Mouse (Mus musculus): ENCODE results near the gene Ramp2. TPM values are rescaled to one million over a fixed set of nuclear protein-coding genes. Genes with fewer than 3 reads are reported as not detected.

Ramp2 gene
- 710 and 828 TPM in 2 replicates for polyA plus RNA-seq (2012; rRNA removed)

GRCm38 (mm10) chr11:101245855-101246701, at the start of gene Ramp2:
Ramp2 (plus strand) TSS chr11:101246028.
- 3% methylated on average over 62 of the region's 63 CpGs for WGBS
- peak; percentile 85 for TF ChIP-seq POLR2A (IDR thresholded peaks at IDR 0.05; ENCODE audit: borderline replicate concordance, extremely low read depth, low read depth, low read length)
- TF ChIP-seq CTCF (IDR thresholded peaks at IDR 0.05; ENCODE audit: insufficient read depth, low read length), result no peak
- peak; percentile 66 for DNase-seq
- Histone ChIP-seq H3K4me1 (ENCODE audit: control insufficient read depth, insufficient read depth, low read length) (no peaks in the 10 kb centered on the region; the same call in 1 of the 2 replicates), H3K4me3 (replicated peaks; ENCODE audit: extremely low read depth, low read depth, low read length) (peak within 1 kb of the TSS; percentile 66)

GRCm38 (mm10) chr11:101196175-101196574, 49.7 kb upstream of the Ramp2 start:
- no peak for TF ChIP-seq POLR2A (IDR thresholded peaks at IDR 0.05; ENCODE audit: borderline replicate concordance, extremely low read depth, low read depth, low read length)
- no peak for TF ChIP-seq CTCF (IDR thresholded peaks at IDR 0.05; ENCODE audit: insufficient read depth, low read length)

GRCm38 (mm10) chr11:101199555-101199954, 46.3 kb upstream of the Ramp2 start:
- no peak for TF ChIP-seq CTCF (IDR thresholded peaks at IDR 0.05; ENCODE audit: insufficient read depth, low read length)
- Histone ChIP-seq H3K4me3 (replicated peaks; ENCODE audit: extremely low read depth, low read depth, low read length) (no peak overlapping the region), H3K4me1 (ENCODE audit: control insufficient read depth, insufficient read depth, low read length) (no peaks in the 10 kb centered on the region; the same call in 1 of the 2 replicates)
- WGBS, result 88% methylated on average over 3 of the region's 3 CpGs
- DNase-seq, result no peak

More at GRCm38 (mm10) chr11:101196175-101196574, 49.7 kb upstream of the Ramp2 start:
- H3K4me3 ChIP-seq (replicated peaks; ENCODE audit: extremely low read depth, low read depth, low read length), result no peak overlapping the region
- WGBS, result 69% methylated on average over 8 of the region's 8 CpGs
- no peak for DNase-seq
- H3K4me1 ChIP-seq (ENCODE audit: control insufficient read depth, insufficient read depth, low read length), result no peaks in the 10 kb centered on the region; the same call in 1 of the 2 replicates

GRCm38 (mm10) chr11:101200986-101201385, 44.8 kb upstream of the Ramp2 start:
- TF ChIP-seq CTCF (IDR thresholded peaks at IDR 0.05; ENCODE audit: insufficient read depth, low read length) (peak; percentile 84), POLR2A (IDR thresholded peaks at IDR 0.05; ENCODE audit: borderline replicate concordance, extremely low read depth, low read depth, low read length) (no peak)
- DNase-seq, result no peak
- H3K4me1 ChIP-seq (ENCODE audit: control insufficient read depth, insufficient read depth, low read length), result no peaks in the 10 kb centered on the region

GRCm38 (mm10) chr11:101211970-101212369, 33.9 kb upstream of the Ramp2 start:
- H3K4me3 ChIP-seq (replicated peaks; ENCODE audit: extremely low read depth, low read depth, low read length), result no peak overlapping the region
- no peaks in the 10 kb centered on the region for H3K4me1 ChIP-seq (ENCODE audit: control insufficient read depth, insufficient read depth, low read length)
- TF ChIP-seq CTCF (IDR thresholded peaks at IDR 0.05; ENCODE audit: insufficient read depth, low read length), result peak; percentile 47; the same call in 1 of the 2 replicates
- no peak for TF ChIP-seq POLR2A (IDR thresholded peaks at IDR 0.05; ENCODE audit: borderline replicate concordance, extremely low read depth, low read depth, low read length)
- DNase-seq, result no peak
- 25% methylated on average over 3 of the region's 3 CpGs for WGBS

More at GRCm38 (mm10) chr11:101200986-101201385, 44.8 kb upstream of the Ramp2 start:
- 29% methylated on average over 7 of the region's 7 CpGs for WGBS
- no peak overlapping the region for H3K4me3 ChIP-seq (replicated peaks; ENCODE audit: extremely low read depth, low read depth, low read length)

GRCm38 (mm10) chr11:101216936-101217335, 28.9 kb upstream of the Ramp2 start:
- peaks cover 4% of the 10 kb centered on the region; the same call in 1 of the 2 replicates for H3K4me1 ChIP-seq (ENCODE audit: control insufficient read depth, insufficient read depth, low read length)
- H3K4me3 ChIP-seq (replicated peaks; ENCODE audit: extremely low read depth, low read depth, low read length), result no peak overlapping the region
- TF ChIP-seq POLR2A (IDR thresholded peaks at IDR 0.05; ENCODE audit: borderline replicate concordance, extremely low read depth, low read depth, low read length) (no peak), CTCF (IDR thresholded peaks at IDR 0.05; ENCODE audit: insufficient read depth, low read length) (no peak)
- 88% methylated on average over 5 of the region's 5 CpGs for WGBS
- no peak for DNase-seq

GRCm38 (mm10) chr11:101218436-101219055, 27.3 kb upstream of the Ramp2 start:
- WGBS, result 71% methylated on average over 10 of the region's 10 CpGs

GRCm38 (mm10) chr11:101220853-101221252, 25.0 kb upstream of the Ramp2 start:
- WGBS, result 21% methylated on average over 2 of the region's 2 CpGs
- Histone ChIP-seq H3K4me1 (ENCODE audit: control insufficient read depth, insufficient read depth, low read length) (peaks cover 6% of the 10 kb centered on the region; the same call in 1 of the 2 replicates), H3K4me3 (replicated peaks; ENCODE audit: extremely low read depth, low read depth, low read length) (no peak overlapping the region)
- TF ChIP-seq CTCF (IDR thresholded peaks at IDR 0.05; ENCODE audit: insufficient read depth, low read length) (no peak), POLR2A (IDR thresholded peaks at IDR 0.05; ENCODE audit: borderline replicate concordance, extremely low read depth, low read depth, low read length) (no peak)
- no peak for DNase-seq

More at GRCm38 (mm10) chr11:101218436-101219055, 27.3 kb upstream of the Ramp2 start:
- TF ChIP-seq CTCF (IDR thresholded peaks at IDR 0.05; ENCODE audit: insufficient read depth, low read length), result no peak
- no peak for TF ChIP-seq POLR2A (IDR thresholded peaks at IDR 0.05; ENCODE audit: borderline replicate concordance, extremely low read depth, low read depth, low read length)
- H3K4me1 ChIP-seq (ENCODE audit: control insufficient read depth, insufficient read depth, low read length), result peaks cover 4% of the 10 kb centered on the region; the same call in 1 of the 2 replicates
- no peak for DNase-seq
- H3K4me3 ChIP-seq (replicated peaks; ENCODE audit: extremely low read depth, low read depth, low read length), result no peak overlapping the region

GRCm38 (mm10) chr11:101221306-101221986, 24.4 kb upstream of the Ramp2 start:
- H3K4me3 ChIP-seq (replicated peaks; ENCODE audit: extremely low read depth, low read depth, low read length), result no peak overlapping the region
- no peak for TF ChIP-seq CTCF (IDR thresholded peaks at IDR 0.05; ENCODE audit: insufficient read depth, low read length)
- TF ChIP-seq POLR2A (IDR thresholded peaks at IDR 0.05; ENCODE audit: borderline replicate concordance, extremely low read depth, low read depth, low read length), result no peak
- WGBS, result 41% methylated on average over 8 of the region's 8 CpGs
- no peak for DNase-seq
- H3K4me1 ChIP-seq (ENCODE audit: control insufficient read depth, insufficient read depth, low read length), result peaks cover 6% of the 10 kb centered on the region; the same call in 1 of the 2 replicates
